Mouse (Mus musculus) bone marrow, adult 2 months (tissue): ENCODE measurements around the gene Actl11.

Experiments used
- CTCF ChIP-seq: fragments of 200-500 bp; IDR thresholded peaks from 2 replicates; pipeline ENCODE4 v1.5.1; 2011; ENCODE audit warnings: low read length, control low read depth; ENCODE audit not compliant: control insufficient read depth, insufficient read depth
- POLR2A ChIP-seq: fragments of 200-500 bp; IDR thresholded peaks from 2 replicates; pipeline ENCODE4 v1.6.1; 2011; ENCODE audit warnings: low read depth, mild to moderate bottlenecking, control low read depth, low read length, borderline replicate concordance; ENCODE audit not compliant: control insufficient read depth

DNA sequence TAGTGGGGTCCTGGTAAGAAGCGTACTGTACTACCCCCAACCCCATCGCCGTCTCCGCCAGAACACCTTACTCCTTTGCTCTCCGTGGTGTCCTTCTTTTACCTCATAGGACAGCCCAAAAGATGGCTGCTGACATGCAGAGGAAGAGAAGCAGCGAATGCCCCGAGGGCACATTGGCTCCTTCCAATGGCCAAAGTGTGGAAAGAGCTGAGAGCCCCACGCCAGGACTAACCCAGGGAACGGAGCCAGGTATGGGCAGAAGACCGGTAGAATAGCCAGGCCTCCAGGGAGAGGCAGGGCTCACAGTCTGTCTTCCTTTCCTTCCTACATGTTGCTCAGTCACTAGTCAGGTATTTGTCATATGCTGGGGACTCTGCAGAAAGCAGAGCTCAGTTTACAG is 29.7 kb upstream of the Actl11 start:
- TF ChIP-seq CTCF = no peak
- no peak for TF ChIP-seq POLR2A
